Mouse (Mus musculus) ovary, adult 18-20 months (tissue): Measurements from ENCODE around the gene Pmp22.

ENCODE experiments used
- DNase-seq: peaks from one replicate; pipeline ENCODE4 v3.0.0; 2022; ENCODE audit warnings: low spot score, mixed read lengths

The Pmp22 gene

DNA sequence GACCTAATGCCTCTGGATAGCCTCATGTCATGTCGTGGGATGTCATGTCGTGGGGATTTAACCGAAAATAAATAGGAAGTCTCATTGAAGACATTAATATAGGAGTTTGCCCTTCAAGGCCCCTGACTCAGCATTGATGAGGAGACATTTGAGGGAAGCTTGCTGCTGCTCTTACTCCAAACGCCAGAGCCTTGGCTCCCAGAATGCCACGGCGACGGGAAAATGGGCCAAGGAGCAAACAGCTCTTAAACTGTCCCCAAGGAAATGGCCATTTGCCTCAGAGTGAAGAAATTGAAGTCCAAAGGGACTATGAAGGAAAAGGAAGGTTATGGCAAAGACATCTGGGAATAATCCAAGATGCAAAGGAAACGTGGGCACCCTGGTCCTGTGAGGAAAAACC, 34.8 kb downstream of the Pmp22 start:
- DNase-seq = no peak

DNA sequence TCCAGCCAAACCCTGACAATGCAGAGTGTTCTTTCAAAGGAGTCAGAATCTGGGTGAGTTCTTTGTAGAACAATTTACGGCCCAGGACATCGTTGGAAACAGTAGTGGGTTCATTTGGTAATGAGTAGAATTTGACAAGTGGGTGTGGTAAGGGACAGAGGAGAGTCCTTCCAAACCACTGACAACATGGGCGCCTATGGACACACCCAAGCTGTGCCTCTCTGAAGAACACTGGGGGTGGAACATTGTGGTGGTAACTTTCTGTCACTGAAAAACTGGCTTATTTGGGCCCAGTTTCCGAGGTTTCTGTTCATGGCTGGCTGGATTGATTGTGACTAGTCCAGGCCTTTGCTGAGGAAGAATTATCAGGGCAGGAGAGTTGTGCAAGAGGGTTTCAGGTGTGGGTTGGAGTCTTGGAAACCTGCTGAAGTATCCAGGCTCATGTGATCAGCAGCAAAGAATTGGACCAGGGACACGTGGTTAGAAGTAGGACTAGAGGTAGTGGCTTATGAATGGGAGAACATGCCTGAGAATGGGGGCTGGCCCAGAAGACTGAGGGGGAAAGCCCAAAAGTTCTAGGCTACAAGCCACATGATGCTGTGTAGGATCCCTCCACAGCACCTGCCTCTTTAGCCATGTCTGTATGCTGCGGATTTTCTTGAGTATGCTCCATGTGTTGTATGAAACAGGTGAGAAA, 35.4 kb downstream of the Pmp22 start:
- DNase-seq = no peak

DNA sequence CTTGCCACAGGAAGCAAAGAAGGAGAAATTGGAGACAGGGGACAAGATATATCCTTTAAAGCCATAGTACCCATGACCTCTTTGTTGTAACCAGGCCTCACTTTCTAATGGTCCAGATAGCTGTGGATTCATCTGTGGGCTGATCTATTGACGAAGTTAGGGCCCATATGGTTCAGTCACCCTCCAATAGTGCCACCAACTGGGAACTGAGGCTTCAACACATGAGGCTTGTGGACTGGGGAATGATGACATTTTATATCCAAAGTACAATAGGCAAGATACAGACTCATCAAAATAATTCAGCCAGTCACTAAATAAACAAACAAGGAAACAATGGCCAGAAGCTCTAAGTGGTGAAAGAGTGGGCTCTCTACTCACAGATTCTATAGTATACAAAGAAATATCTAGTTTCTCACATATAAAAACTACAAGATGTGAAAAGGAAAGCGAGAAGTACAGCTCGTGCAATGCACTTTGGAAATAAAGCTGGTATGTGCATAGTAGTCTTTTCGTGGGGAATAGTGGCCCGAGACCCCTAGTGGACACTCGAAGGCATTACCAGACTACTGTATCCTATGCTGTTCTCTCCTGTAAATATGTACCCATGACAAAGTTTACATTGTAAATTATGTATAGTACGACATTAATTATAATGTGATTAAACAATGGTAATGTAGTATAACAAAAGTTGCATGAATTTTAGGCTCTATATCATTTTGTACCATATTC, 36.1 kb downstream of the Pmp22 start:
- DNase-seq = no peak

DNA sequence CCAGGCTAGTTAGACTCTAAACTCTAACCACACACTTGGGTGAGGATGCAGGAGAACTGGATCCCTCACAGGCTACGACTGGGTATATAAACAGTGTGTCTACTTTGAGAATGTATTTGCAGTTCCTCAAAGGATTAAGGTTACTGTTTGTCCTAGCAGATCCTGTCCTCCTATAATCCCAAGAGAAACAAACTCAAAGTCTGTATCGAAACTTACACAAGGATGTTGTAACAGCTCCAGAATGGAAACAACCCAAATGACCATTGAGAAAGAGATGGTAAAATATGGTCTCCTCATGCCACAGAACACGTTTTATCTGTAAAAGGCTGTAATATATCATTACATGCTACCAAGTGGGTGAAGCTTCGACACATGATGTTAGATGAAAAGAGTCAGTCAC, 39.0 kb downstream of the Pmp22 start:
- no peak for DNase-seq

DNA sequence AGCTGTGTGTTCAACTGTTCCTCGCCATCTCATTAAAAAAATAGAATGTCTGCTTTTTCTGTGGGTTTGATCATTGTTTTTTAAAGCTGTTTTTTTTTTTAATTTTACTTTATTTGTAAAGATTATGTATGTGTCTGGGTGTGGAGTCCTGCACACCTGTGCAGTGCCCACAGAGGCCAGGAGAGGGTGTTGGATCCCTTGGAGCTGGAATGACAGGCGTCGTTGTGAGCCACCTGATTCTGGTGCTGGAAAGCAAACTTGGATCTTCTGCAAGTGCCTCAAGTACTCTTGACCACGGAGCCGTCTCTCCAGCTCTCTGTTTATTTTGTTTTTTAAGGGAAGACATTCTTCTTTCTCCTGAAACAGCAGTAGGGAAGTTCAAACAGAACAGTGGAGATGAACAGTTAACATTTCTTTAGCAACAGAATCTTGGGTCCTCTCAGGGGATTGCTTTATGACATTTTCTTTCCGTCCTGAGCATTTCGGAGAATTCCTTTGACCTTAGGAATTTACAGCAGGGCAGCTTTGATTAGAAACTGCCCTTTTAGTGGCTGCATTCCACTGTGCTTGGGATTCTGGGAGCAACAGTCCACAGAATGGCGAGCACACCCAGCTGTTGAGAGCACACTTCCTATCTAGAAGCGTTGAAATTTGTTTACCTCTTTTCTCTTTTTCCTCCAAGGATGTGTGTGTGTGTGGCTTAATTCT, 39.9 kb downstream of the Pmp22 start:
- DNase-seq = no peak

DNA sequence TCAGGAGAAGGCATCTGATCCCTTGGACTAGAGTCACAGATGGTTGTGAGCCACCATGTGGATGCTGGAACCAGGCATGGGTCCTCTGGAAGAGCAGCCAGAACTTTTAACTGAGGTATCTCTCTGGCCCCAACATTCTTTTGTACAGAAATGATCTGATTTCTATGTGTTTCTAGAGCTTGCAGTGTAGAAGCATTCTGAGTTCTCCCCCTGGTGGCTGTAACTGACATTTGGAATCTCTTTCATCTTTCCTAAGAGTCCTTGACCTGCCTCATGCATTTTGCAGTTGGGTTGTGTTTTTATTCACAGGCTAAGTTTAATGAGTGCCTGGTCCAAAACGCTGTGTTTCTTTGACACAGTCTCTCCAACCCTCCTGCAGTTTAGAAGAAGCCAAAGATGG, 43.2 kb downstream of the Pmp22 start:
- no peak for DNase-seq

DNA sequence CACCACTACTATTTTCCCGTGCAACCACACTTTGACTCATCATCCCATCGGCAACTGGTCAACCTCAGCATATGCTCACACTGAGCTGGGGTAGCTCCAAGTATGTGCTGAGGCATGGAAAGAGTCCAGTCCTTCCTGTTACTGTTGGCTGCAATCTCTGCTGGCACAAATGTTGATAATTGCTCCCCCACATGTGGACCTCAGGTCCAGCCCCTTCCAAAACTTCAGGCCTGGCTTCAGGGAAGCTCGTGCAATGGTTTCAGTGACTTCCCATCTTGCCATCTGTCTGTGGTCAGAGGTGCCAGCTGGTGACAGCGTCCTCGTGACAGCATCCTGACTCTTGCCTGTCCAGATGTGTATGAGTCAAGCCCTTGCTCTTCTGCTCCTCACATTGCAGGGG, 44.8 kb downstream of the Pmp22 start:
- peak; percentile 26 for DNase-seq

DNA sequence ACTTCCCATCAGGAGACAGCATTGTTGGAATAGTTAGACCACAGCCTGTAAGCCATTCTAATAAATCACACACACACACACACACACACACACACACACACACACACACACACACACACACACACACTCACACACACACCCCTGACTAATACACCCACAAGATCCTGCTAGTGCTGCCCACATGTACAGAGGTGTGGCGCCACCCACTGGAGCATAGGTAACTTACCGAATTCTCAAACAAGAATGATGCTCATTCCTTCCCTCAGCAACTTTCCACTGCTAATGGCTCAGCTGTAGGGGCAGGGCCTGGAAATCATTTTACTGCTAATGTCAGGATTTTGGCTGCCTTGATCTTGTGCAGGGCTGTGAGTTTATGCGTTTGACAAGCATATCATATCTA, 46.5 kb downstream of the Pmp22 start:
- no peak for DNase-seq

DNA sequence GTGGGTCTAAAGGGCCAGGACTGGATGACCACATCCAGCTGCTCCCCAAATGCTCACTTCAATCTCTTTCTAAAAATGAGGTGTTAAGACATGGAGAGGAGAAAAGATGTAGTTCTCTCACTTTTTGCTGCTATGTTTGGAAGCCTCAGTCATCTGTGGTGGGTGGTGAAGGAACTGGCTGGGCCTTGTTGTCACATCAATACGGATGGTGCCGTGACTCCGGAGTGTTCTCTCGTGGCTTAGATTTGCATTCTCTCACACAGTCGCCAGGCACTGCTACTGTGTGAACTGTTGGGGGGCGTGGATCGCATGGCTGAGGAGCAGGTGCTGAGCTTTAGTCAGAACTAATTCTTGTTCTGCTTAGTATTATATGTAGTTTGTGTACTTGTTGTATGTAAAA, 47.6 kb downstream of the Pmp22 start:
- no peak for DNase-seq

DNA sequence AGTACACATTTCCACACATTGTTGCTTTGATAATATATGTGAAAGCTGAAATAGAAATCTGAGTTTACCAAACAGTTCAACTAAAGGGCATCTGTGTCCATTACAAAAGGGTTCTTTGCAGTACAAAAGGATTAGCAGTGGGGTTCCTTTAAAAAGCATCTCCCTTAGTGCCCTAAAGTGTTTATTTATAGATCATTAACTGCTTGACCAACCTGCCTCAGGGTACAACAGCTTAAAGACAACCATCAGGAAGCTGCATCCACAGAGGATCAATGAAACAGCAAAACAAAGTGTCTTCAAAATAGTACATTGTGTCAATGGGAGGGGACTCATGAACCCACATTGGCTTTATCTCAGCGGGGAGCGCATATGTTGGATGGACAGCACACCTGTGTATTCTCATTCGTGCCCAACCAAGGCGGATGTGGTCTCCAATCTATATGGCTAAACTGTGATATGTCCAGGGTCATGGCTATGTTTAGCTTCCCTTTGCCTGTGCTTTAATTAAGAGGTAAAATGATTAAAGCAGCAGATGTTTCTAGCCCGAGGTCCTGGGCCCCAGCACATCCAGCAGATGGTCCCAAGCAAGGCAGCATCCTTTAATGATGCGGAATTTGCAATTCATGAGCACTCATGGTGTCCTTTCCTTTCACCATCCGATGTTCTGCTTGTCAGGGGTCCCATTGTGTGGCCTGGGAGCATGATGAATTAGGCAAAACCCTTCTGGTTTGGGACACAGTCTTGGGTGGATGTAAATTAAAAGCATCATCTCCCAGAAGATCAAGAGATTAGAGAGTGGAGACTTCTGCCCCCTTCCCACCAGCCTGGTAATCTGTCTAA, 51.7 kb downstream of the Pmp22 start:
- no peak for DNase-seq

DNA sequence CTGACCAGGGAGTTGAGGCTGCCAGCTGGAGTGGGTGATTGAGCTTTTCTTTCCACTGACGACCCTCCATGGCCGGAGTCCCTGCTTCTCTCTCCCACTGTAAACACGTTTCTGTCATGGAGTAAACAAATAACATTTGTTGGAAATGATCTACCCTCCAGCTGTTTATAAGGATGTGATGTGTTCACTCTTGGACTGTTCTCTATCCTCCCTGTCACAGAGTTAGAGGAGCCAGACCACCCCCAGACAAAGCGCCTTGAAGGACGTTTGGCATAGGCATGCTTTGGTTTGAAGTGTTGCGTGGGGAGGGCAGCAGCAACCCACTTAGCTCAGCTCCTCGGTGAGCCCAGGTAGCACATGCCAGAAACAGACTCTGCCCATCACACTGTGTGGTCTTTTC, 60.0 kb downstream of the Pmp22 start:
- no peak for DNase-seq

DNA sequence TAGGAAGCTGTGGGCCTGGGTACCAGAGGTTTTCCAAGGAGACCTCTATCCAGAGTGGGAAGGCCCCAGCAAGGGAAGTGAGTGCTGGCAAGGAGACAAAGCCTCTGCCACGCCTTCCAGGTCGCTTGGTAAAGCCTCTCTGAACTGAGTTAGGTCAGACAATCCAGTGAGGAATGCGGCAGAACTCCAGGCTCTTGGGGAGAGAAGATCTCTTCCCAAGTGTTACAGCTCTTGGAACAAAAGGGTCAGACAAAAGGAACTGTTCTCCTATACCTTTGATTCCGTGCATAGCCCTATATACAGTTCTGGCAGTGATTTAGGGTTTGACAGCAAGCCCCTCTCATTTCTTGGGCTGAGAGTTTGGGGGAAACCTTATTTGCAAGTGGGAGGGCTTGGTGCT, 69.3 kb downstream of the Pmp22 start:
- DNase-seq = no peak

DNA sequence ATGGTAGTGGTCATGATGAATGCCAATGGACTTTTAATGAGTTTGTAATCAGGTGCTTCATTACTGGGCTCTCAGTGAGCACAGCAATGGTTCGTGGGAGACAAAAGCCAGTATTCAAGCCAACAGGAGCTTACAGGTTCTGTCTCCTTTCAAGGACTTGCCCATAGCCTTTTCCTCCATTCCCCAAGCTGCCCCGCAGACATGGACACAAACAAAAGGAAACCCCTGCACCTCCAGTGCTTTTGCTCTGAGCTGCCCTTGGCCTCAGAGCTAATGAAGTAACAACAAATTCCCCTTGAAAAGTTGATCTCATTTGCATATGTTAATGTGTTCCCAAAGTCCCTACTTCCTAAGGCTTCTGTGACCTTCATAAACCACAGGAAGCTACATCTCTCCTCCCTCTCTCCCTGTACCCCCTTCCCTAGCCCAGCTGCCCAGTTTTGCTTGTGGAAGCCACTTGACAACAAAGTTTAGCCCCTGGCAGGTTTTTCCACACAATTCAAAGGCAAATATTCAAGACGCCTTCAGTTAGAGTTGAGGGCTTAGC, 73.3 kb downstream of the Pmp22 start:
- DNase-seq = no peak
